Mouse (Mus musculus) activated CD4-positive, CD25-positive, alpha-beta regulatory T cell, adult 4 months (primary cell): ENCODE results near the gene AI854703. TPM values are rescaled to one million over a fixed set of nuclear protein-coding genes. Genes with fewer than 3 reads are reported as not detected.
"Not testable (repeated sequence)": the region's sequence is repeated elsewhere in the genome, so short reads cannot be mapped to it uniquely, and the experiment has no call there.

ENCODE experiments used
- ATAC-seq: one replicate; pipeline ENCODE4 v1.8.0; 2017
- polyA plus RNA-seq, 2 experiments: library from polyadenylated mRNA; unstranded; fragments of 100-300 nt; shearing (Covaris generic); gene quantifications; one replicate each; pipeline ENCODE4 v1.2.1; 2017

Gene AI854703
- polyA plus RNA-seq, 2 experiments from 2014 or later = 1.2 to 1.7 TPM

- no peak for ATAC-seq
Measured at GRCm38 (mm10) chr6:48614756-48615155, 11.8 kb upstream of the AI854703 start.

- no peak for ATAC-seq
Measured at GRCm38 (mm10) chr6:48620031-48620430, 6.5 kb upstream of the AI854703 start.

GRCm38 (mm10) chr6:48622186-48622843 lies 4.2 kb upstream of the AI854703 start:
- ATAC-seq = not testable (repeated sequence)

GRCm38 (mm10) chr6:48623460-48623859 lies 3.1 kb upstream of the AI854703 start:
- ATAC-seq = no peak

- no peak for ATAC-seq
Measured at GRCm38 (mm10) chr6:48626984-48627383, 420 bp downstream of the AI854703 start.

- no peak for ATAC-seq
Measured at GRCm38 (mm10) chr6:48627511-48627924, 954 bp downstream of the AI854703 start.

GRCm38 (mm10) chr6:48628377-48628776 lies 1.8 kb downstream of the AI854703 start:
- no peak for ATAC-seq

GRCm38 (mm10) chr6:48628808-48629660 lies 2.5 kb downstream of the AI854703 start:
- peak; percentile 61 for ATAC-seq

- ATAC-seq = no peak
Measured at GRCm38 (mm10) chr6:48629661-48630034, 3.1 kb downstream of the AI854703 start.

- ATAC-seq = no peak
Measured at GRCm38 (mm10) chr6:48630831-48631230, 4.3 kb downstream of the AI854703 start.

GRCm38 (mm10) chr6:48635105-48635504 lies 8.5 kb downstream of the AI854703 start:
- no peak for ATAC-seq

- ATAC-seq = no peak
Measured at GRCm38 (mm10) chr6:48636515-48636914, 10.0 kb downstream of the AI854703 start.

- no peak for ATAC-seq
Measured at GRCm38 (mm10) chr6:48637811-48638500, 11.4 kb downstream of the AI854703 start.

- ATAC-seq = no peak
Measured at GRCm38 (mm10) chr6:48638553-48638952, 12.0 kb downstream of the AI854703 start.

- ATAC-seq = no peak
Measured at GRCm38 (mm10) chr6:48641391-48641790, 14.8 kb downstream of the AI854703 start.

GRCm38 (mm10) chr6:48642764-48643292 lies 16.3 kb downstream of the AI854703 start:
- ATAC-seq = no peak

- ATAC-seq = peak; percentile 37
Measured at GRCm38 (mm10) chr6:48645660-48646308, 19.2 kb downstream of the AI854703 start.

- no peak for ATAC-seq
Measured at GRCm38 (mm10) chr6:48646309-48646690, 19.7 kb downstream of the AI854703 start.

- peak; percentile 87 for ATAC-seq
Measured at GRCm38 (mm10) chr6:48646995-48647394, 20.4 kb downstream of the AI854703 start, which contains the start of gene Gimap8. TSS of gene Gimap8 (plus strand) at chr6:48647234.

GRCm38 (mm10) chr6:48647611-48648010 lies 21.0 kb downstream of the AI854703 start:
- ATAC-seq = no peak

- ATAC-seq = no peak
Measured at GRCm38 (mm10) chr6:48648779-48649178, 22.2 kb downstream of the AI854703 start.

- no peak for ATAC-seq
Measured at GRCm38 (mm10) chr6:48650041-48650440, 23.5 kb downstream of the AI854703 start.
